Mouse (Mus musculus) embryonic fibroblast, embryonic 13.5 days (primary cell): ENCODE results near the gene Nars2.
A peak's percentile ranks its signal among the peaks of the same experiment; 100 is the strongest.

Source experiments
- CTCF ChIP-seq: IDR thresholded peaks from 2 replicates; pipeline ENCODE4 v1.5.1; 2011; ENCODE audit warnings: mild to moderate bottlenecking, control low read depth, low read length, moderate library complexity, borderline replicate concordance; ENCODE audit not compliant: insufficient read depth
- POLR2A ChIP-seq: IDR thresholded peaks from 2 replicates; pipeline ENCODE4 v1.6.1; 2011; ENCODE audit warnings: low read depth, mild to moderate bottlenecking, control low read depth, low read length, moderate library complexity

- TF ChIP-seq CTCF (peak; percentile 88; the same call in 1 of the 2 replicates), POLR2A (no peak)
These were observed 37.3 kb upstream of the Nars2 start for GRCm38 (mm10) chr7:96914031-96914430.
